Mouse (Mus musculus) hindbrain, postnatal 0 days (tissue): ENCODE results near the gene Nfatc2. TPM values are rescaled to one million over a fixed set of nuclear protein-coding genes. Genes with fewer than 3 reads are reported as not detected.

Experiments
- ATAC-seq: fragments of 200-750 bp; cut with Nextera tagmentation; 2 replicates; pipeline ENCODE4 v1.8.0; 2017; ENCODE audit warnings: mild to moderate bottlenecking, moderate TSS enrichment, moderate library complexity
- DNase-seq: peaks from one replicate; pipeline ENCODE4 v3.0.0-alpha.2; 2015; ENCODE audit warnings: low spot score
- H3K27ac ChIP-seq: fragments of 300-500 bp; sonication (generic); 2 replicates; pipeline ENCODE4 v1.5.1; 2014; ENCODE audit warnings: mild to moderate bottlenecking
- H3K27me3 ChIP-seq: fragments of 300-500 bp; sonication (generic); 2 replicates; pipeline ENCODE4 v1.6.1; 2014; ENCODE audit warnings: low read length, mixed read lengths; ENCODE audit not compliant: insufficient read depth
- H3K36me3 ChIP-seq: fragments of 300-500 bp; sonication (generic); 2 replicates; pipeline ENCODE4 v1.6.1; 2014; ENCODE audit warnings: low read length, mixed read lengths; ENCODE audit not compliant: insufficient read depth
- H3K4me1 ChIP-seq: fragments of 300-500 bp; sonication (generic); 2 replicates; pipeline ENCODE4 v1.6.1; 2014; ENCODE audit warnings: antibody characterized with exemption, low read length, mixed read lengths; ENCODE audit not compliant: insufficient read depth
- H3K4me2 ChIP-seq: fragments of 300-500 bp; sonication (generic); 2 replicates; pipeline ENCODE4 v1.6.1; 2014; ENCODE audit warnings: low read depth, mild to moderate bottlenecking, low read length, moderate library complexity, mixed read lengths
- H3K4me3 ChIP-seq: fragments of 300-500 bp; sonication (generic); 2 replicates; pipeline ENCODE4 v1.5.1; 2014; ENCODE audit warnings: low read length
- H3K9ac ChIP-seq: fragments of 300-500 bp; sonication (generic); replicated peaks from 2 replicates; pipeline ENCODE4 v1.6.1; 2014; ENCODE audit warnings: mild to moderate bottlenecking, low read length, moderate library complexity, mixed read lengths
- H3K9me3 ChIP-seq: fragments of 300-500 bp; sonication (generic); 2 replicates; pipeline ENCODE4 v1.6.1; 2016; ENCODE audit warnings: low read length, mixed read lengths
- CTCF ChIP-seq: IDR thresholded peaks from 2 replicates; pipeline ENCODE4 v1.5.1; 2016; ENCODE audit warnings: antibody characterized with exemption, control low read depth, low read depth
- WGBS: fragments of 180-500 bp; shearing (Covaris S2); extraction: QIAGEN DNeasy Blood & Tissue Kit; methylation state at CpG from one replicate; pipeline ENCODE4 v1.1.7; 2014; 5-methylcytosine and 5-hydroxymethylcytosine counted together
- polyA plus RNA-seq: library from polyadenylated mRNA; unstranded; fragments of >200 nt; fragmentation: Nextera tagmentation; extraction: Ambion mirVana; gene quantifications from 2 replicates; pipeline ENCODE4 v1.2.1, GENCODE M21; 2015
- total RNA-seq: library from RNA; depleted of rRNA; stranded (reverse); fragments of >200 nt; gene quantifications from 2 replicates; pipeline ENCODE4 v1.2.3, GENCODE M21; 2014

Nfatc2 gene
- total and polyA plus RNA-seq, 2 experiments from 2014 or later, result 6.5 to 8.5 TPM

DNA sequence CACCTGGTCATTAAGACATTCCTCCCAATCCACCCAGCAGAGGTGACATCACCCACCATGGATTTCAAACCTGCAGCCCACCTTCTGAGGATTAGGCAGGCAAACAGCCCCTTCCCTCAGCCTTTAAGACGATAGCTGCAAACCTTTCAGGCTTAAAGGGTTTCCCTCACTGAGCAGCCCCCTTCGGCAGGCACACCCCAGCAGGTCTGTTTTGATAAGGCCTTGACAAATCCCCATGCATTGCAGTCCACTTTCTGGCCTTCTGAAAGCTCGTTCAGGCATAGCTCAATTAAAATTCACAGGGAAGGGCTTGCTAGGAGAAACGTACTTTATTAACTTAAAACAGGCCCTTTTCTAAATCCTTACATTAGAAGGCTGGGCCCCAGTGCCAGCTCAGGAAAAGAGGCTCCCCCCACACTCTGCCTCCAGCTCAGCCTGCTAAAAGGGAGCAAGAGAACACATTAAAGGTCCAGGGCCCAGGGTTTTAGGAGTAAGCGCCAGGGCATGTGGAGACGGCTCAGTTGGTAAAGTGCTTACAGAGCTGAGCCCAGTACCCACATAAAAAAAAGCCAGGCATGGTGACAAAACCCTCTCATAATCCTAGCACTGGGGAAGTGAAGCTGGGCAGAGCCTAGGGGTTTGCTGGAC lies 20.1 kb downstream of the Nfatc2 start:
- Histone ChIP-seq H3K36me3 (no peaks in the 10 kb centered on the region), H3K4me3 (no peak overlapping the region), H3K4me2 (no peak overlapping the region), H3K9me3 (no peaks in the 10 kb centered on the region), H3K9ac (no peak overlapping the region), H3K27me3 (no peaks in the 10 kb centered on the region), H3K4me1 (no peaks in the 10 kb centered on the region), H3K27ac (no peak overlapping the region)
- ATAC-seq (no peak), DNase-seq (no peak)
- WGBS, result 48% methylated on average over 6 of the region's 6 CpGs
- TF ChIP-seq CTCF, result no peak

DNA sequence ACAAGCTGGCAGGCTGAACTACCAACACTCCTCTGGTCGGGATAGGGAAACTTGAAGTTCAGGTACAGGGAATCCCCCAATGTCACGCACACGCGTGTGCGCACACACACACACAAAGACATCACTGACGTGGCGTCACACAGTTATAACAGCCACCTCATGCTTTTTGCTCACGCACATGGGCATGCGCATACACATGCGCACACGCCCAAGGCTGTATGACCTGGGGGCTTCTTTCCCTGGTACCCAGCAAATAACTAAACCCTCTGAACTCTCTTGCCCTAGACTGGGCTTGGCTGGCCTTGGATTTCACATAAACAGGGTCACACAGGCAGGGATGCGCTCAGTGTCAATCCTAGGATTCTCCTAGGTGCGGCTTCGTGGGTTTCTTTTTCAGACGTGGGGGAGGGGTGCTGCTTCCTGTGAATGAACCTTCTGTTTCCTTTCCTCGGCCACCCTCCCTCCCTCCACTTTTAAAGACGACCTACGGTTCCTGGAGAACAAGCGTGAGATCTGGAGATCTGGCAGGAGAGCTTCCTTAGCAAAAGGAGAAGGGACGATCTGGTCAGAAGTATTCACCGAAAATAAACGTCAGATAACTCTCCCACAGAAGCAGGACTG lies 21.1 kb downstream of the Nfatc2 start:
- H3K27ac ChIP-seq, result no peak overlapping the region
- no peaks in the 10 kb centered on the region for H3K4me1 ChIP-seq
- DNase-seq (no peak), ATAC-seq (no peak)
- no peaks in the 10 kb centered on the region for H3K9me3 ChIP-seq
- H3K4me2 ChIP-seq, result no peak overlapping the region
- H3K9ac ChIP-seq, result no peak overlapping the region
- no peaks in the 10 kb centered on the region for H3K36me3 ChIP-seq
- H3K27me3 ChIP-seq, result no peaks in the 10 kb centered on the region
- WGBS, result 59% methylated on average over 22 of the region's 22 CpGs
- no peak overlapping the region for H3K4me3 ChIP-seq
- no peak for TF ChIP-seq CTCF

DNA sequence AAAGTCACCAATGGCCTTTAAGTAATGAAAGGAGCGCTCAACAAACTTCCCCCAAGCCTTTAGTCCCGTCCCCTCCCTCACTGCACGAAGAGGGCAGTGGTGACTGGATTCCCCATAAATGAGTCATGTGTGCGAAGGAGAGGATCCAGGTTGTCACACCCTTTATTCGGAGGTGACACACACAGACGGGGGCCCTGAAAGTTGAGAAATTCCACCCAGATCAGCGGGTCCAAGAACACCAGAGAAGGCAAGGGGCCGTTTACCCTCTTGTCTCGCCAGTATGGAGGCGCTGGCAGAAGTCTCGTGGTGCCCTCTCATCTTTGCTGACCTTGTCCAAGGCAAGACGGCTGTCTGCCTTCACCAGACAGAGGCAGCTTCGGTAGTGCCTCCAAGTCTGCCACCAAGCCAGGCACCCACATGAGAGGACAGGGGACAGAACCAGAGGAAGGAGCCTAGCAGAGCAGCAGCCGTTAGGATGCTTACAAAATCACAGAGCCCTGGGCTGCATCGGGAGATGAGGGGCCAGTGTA lies 21.8 kb downstream of the Nfatc2 start:
- no peak for TF ChIP-seq CTCF
- Histone ChIP-seq H3K4me3 (no peak overlapping the region), H3K9me3 (no peaks in the 10 kb centered on the region), H3K27ac (no peak overlapping the region), H3K36me3 (no peaks in the 10 kb centered on the region), H3K27me3 (no peaks in the 10 kb centered on the region), H3K4me2 (no peak overlapping the region), H3K4me1 (no peaks in the 10 kb centered on the region), H3K9ac (no peak overlapping the region)
- no peak for DNase-seq
- ATAC-seq, result no peak
- 89% methylated on average over 15 of the region's 15 CpGs for WGBS

- TF ChIP-seq CTCF, result no peak
Measured at GRCm38 (mm10) chr2:168579109-168579508, 22.3 kb downstream of the Nfatc2 start.

DNA sequence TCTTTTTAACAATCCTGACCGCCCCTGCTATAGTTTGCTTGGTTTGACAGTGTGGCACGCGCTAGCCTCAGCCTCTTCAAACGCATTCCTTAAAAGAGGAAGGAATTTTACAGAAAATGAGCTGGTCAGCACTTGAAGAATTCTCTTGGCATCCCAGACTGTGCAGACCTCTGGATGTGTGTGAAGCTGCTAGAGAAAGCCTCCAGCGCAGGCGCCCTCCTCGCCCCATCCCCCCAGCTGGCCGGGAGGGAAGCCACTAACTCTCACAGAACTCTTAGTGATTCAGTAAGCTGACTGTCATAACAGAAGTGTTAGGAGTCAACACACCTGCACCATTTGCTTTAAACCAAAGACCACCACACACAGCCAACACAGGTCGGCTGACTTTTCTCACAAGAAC lies 23.3 kb downstream of the Nfatc2 start:
- WGBS, result 73% methylated on average over 9 of the region's 9 CpGs
- H3K36me3 ChIP-seq, result no peaks in the 10 kb centered on the region
- no peak overlapping the region for H3K4me3 ChIP-seq
- ATAC-seq, result no peak
- TF ChIP-seq CTCF, result no peak
- no peaks in the 10 kb centered on the region for H3K9me3 ChIP-seq
- DNase-seq, result no peak
- no peak overlapping the region for H3K27ac ChIP-seq
- no peak overlapping the region for H3K9ac ChIP-seq
- H3K4me1 ChIP-seq, result no peaks in the 10 kb centered on the region
- no peaks in the 10 kb centered on the region for H3K27me3 ChIP-seq
- no peak overlapping the region for H3K4me2 ChIP-seq

More at GRCm38 (mm10) chr2:168579109-168579508, 22.3 kb downstream of the Nfatc2 start:
- no peak overlapping the region for H3K4me3 ChIP-seq
- H3K4me1 ChIP-seq, result no peaks in the 10 kb centered on the region
- no peaks in the 10 kb centered on the region for H3K36me3 ChIP-seq
- H3K9me3 ChIP-seq, result no peaks in the 10 kb centered on the region
- H3K9ac ChIP-seq, result no peak overlapping the region
- 89% methylated on average over 3 of the region's 3 CpGs for WGBS
- H3K27me3 ChIP-seq, result no peaks in the 10 kb centered on the region
- ATAC-seq, result no peak
- H3K27ac ChIP-seq, result no peak overlapping the region
- H3K4me2 ChIP-seq, result no peak overlapping the region
- DNase-seq, result no peak

DNA sequence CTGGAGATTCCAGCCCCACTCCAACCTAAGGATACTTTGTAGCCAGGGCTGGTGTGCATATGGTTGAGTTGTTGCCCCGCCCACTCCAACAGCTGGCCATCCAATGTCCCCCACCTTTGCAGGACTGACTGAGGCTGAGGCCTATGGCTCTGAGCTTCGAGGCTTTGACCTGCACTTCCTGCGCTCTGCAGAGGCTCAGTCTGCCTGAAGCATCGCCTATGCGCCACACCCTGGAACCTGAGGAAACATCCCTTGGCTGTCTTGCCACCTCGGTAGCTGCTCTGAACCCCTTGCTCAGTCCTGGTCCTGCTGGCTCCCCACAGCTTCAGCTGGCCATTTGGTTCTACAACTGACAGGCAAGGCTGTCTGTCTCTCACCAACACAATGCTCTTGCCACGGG lies 24.1 kb downstream of the Nfatc2 start:
- 77% methylated on average over 7 of the region's 7 CpGs for WGBS
- H3K9me3 ChIP-seq, result no peaks in the 10 kb centered on the region
- no peak for ATAC-seq

GRCm38 (mm10) chr2:168575834-168576233 lies 25.6 kb downstream of the Nfatc2 start:
- no peak overlapping the region for H3K9ac ChIP-seq
- no peaks in the 10 kb centered on the region for H3K4me1 ChIP-seq
- DNase-seq (no peak), ATAC-seq (no peak)
- WGBS, result 65% methylated on average over 5 of the region's 5 CpGs
- no peak overlapping the region for H3K4me3 ChIP-seq
- no peaks in the 10 kb centered on the region for H3K36me3 ChIP-seq
- H3K4me2 ChIP-seq, result no peak overlapping the region
- no peak for TF ChIP-seq CTCF
- no peak overlapping the region for H3K27ac ChIP-seq
- no peaks in the 10 kb centered on the region for H3K27me3 ChIP-seq
- H3K9me3 ChIP-seq, result no peaks in the 10 kb centered on the region

More for the DNA sequence above, 24.1 kb downstream of the Nfatc2 start:
- Histone ChIP-seq H3K4me1 (no peaks in the 10 kb centered on the region), H3K27me3 (no peaks in the 10 kb centered on the region), H3K4me3 (no peak overlapping the region), H3K27ac (no peak overlapping the region), H3K9ac (no peak overlapping the region), H3K4me2 (no peak overlapping the region), H3K36me3 (no peaks in the 10 kb centered on the region)
- no peak for TF ChIP-seq CTCF
- DNase-seq, result no peak
